In the genomic region with DNA sequence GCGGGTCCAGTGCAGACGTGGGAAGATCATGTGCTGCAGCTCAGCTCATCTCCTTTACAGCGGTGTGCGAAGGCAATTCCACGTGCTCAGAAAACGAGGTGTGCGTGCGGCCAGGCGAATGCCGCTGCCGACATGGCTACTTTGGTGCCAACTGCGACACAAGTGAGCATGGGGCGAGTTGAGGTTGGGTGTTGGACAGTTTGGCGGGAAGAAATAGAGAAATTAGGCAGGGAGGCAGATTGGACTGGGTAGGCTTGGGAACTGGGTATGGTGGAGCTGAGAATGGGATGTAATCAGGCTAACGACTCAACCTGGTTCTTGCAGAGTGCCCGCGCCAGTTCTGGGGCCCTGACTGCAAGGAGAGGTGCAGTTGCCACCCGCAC, we compare ENCODE assay signal across 9 mouse cellular contexts. TPM values are rescaled to one million over a fixed set of nuclear protein-coding genes. Genes with fewer than 3 reads are reported as not detected.
DNase-seq lines count a peak whose midpoint lies in the region; ATAC-seq and TF ChIP-seq lines count a peak whose summit lies in the region.
"Had no signal": no experiment of that assay in that cellular context is flagged by ENCODE, and none has a peak within 500 bp of the region (broad histone marks: within the 10 kb centered on the region; RNA-seq: fewer than 3 reads in every experiment).

No protein-coding gene starts in this region.

- H3K27me3 ChIP-seq in cerebellum, adult 2 months (ENCODE audit: control insufficient read depth, insufficient read depth, low read length) = peaks cover 2% of the 10 kb centered on the region; the same call in 1 of the 2 replicates
- peaks cover 60% of the 10 kb centered on the region for H3K27me3 ChIP-seq in lung, embryonic 16.5 days (ENCODE audit: control insufficient read depth, insufficient read depth, low read depth, low read length)
- peaks cover 51% of the 10 kb centered on the region for H3K27me3 ChIP-seq in limb, embryonic 13.5 days
- H3K27me3 ChIP-seq in stomach, embryonic 14.5 days (ENCODE audit: control insufficient read depth, insufficient read depth, low read length) = peaks cover 25% of the 10 kb centered on the region

- no peak overlapping the region for H3K27ac ChIP-seq in cerebellum, adult 2 months (ENCODE audit: insufficient read depth, low read length)
- no peak overlapping the region for H3K27ac ChIP-seq in lung, embryonic 16.5 days (ENCODE audit: low read length)
- H3K27ac ChIP-seq in limb, embryonic 13.5 days = no peak overlapping the region
- H3K27ac ChIP-seq in stomach, embryonic 14.5 days (ENCODE audit: low read length) = no peak overlapping the region
- H3K27ac ChIP-seq: liver, embryonic 14.5 days had no signal

- no peak for TF ChIP-seq CTCF in cerebellum, adult 2 months (IDR thresholded peaks at IDR 0.05; ENCODE audit: borderline replicate concordance, insufficient read depth, low read depth, low read length)

- no peak for ATAC-seq in lung, embryonic 16.5 days (ENCODE audit: low read depth)
- ATAC-seq in limb, embryonic 13.5 days (ENCODE audit: low FRiP score, low read depth) = no peak
- no peak for ATAC-seq in stomach, embryonic 14.5 days (ENCODE audit: insufficient number of reproducible peaks, insufficient read depth, low FRiP score, low read depth)

- 6% methylated on average over 18 of the region's 18 CpGs for WGBS in cerebellum, adult 2 months
- WGBS in lung, embryonic 16.5 days = 33% methylated on average over 18 of the region's 18 CpGs
- 12% methylated on average over 18 of the region's 18 CpGs for WGBS in limb, embryonic 13.5 days
- WGBS in stomach, embryonic 14.5 days = 23% methylated on average over 18 of the region's 18 CpGs

- H3K4me3 ChIP-seq in cerebellum, adult 2 months (replicated peaks; ENCODE audit: insufficient read depth, low read depth, low read length) = peak overlapping the region; percentile 25
- peak overlapping the region; percentile 41 for H3K4me3 ChIP-seq in lung, embryonic 16.5 days (ENCODE audit: low read length)
- H3K4me3 ChIP-seq in limb, embryonic 13.5 days = peak overlapping the region; percentile 37
- H3K4me3 ChIP-seq in stomach, embryonic 14.5 days (ENCODE audit: low read depth, low read length) = peak overlapping the region; percentile 24

- H3K4me2 ChIP-seq in lung, embryonic 16.5 days (ENCODE audit: low read depth, low read length) = peak overlapping the region; percentile 60
- H3K4me2 ChIP-seq in limb, embryonic 13.5 days (replicated peaks) = peak overlapping the region; percentile 63
- H3K4me2 ChIP-seq in stomach, embryonic 14.5 days (replicated peaks; ENCODE audit: low read depth, low read length) = peak overlapping the region; percentile 42

- no peak for TF ChIP-seq POLR2A in cerebellum, adult 2 months (IDR thresholded peaks at IDR 0.05; ENCODE audit: borderline replicate concordance, insufficient read depth, low read length)

- peaks cover 9% of the 10 kb centered on the region for H3K4me1 ChIP-seq in cerebellum, adult 2 months (ENCODE audit: control insufficient read depth, insufficient read depth, low read length)
- H3K4me1 ChIP-seq in lung, embryonic 16.5 days (replicated peaks; ENCODE audit: control insufficient read depth, insufficient read depth, low read length) = peaks cover 78% of the 10 kb centered on the region
- peaks cover 88% of the 10 kb centered on the region for H3K4me1 ChIP-seq in limb, embryonic 13.5 days
- H3K4me1 ChIP-seq in stomach, embryonic 14.5 days (ENCODE audit: control insufficient read depth, insufficient read depth, low read length) = peaks cover 61% of the 10 kb centered on the region

- H3K9me3 ChIP-seq in lung, embryonic 16.5 days (ENCODE audit: control insufficient read depth, low read length) = no peaks in the 10 kb centered on the region
- no peaks in the 10 kb centered on the region for H3K9me3 ChIP-seq in limb, embryonic 13.5 days
- no peaks in the 10 kb centered on the region for H3K9me3 ChIP-seq in stomach, embryonic 14.5 days (ENCODE audit: control insufficient read depth, low read depth, low read length)

- no peak for DNase-seq in cerebellum, adult 2 months
- no peak for DNase-seq in cerebellum, adult 9-10 months
- no peak for DNase-seq in lung, postnatal 4 days
- no peak for DNase-seq in adrenal gland, adult 8-10 months
- no peak for DNase-seq in layer of hippocampus, adult 9-10 months (ENCODE audit: low spot score)

- no peaks in the 10 kb centered on the region; the same call in 1 of the 2 replicates for H3K36me3 ChIP-seq in lung, embryonic 16.5 days (ENCODE audit: control insufficient read depth, insufficient read depth, low read length)
- H3K36me3 ChIP-seq in limb, embryonic 13.5 days = peaks cover 42% of the 10 kb centered on the region
- H3K36me3 ChIP-seq in stomach, embryonic 14.5 days (ENCODE audit: control insufficient read depth, insufficient read depth, low read length) = peaks cover 10% of the 10 kb centered on the region

- H3K9ac ChIP-seq in lung, embryonic 16.5 days (ENCODE audit: low read length) = peak overlapping the region; percentile 53
- H3K9ac ChIP-seq in limb, embryonic 13.5 days = peak overlapping the region; percentile 67
- no peak overlapping the region for H3K9ac ChIP-seq in stomach, embryonic 14.5 days (replicated peaks; ENCODE audit: low read depth, low read length)
- H3K9ac ChIP-seq: liver, embryonic 14.5 days had no signal

RNA-seq across cellular contexts. Expression of a gene that starts 5.4 kb away (rescaled TPM):
- 2.1 and 2.5 TPM in 2 replicates for polyA plus RNA-seq in cerebellum, adult 2 months (2012; rRNA removed)
- polyA plus RNA-seq in lung, embryonic 16.5 days (2015; fragmentation: Nextera tagmentation; extraction: Ambion mirVana) = 12.4 and 13.9 TPM in 2 replicates
- polyA plus RNA-seq in limb, embryonic 13.5 days (2015; fragmentation: Nextera tagmentation; extraction: Ambion mirVana) = 28.8 and 29.4 TPM in 2 replicates
- 17.8 and 23.3 TPM in 2 replicates for polyA plus RNA-seq in stomach, embryonic 14.5 days (2014; fragmentation: Nextera tagmentation; extraction: Ambion mirVana)
- total RNA-seq in adrenal gland, adult 8-10 months (2022) = 10 to 100 TPM; 11.8 to 14.9 (median 13.1) TPM

RNA-seq across cellular contexts. Expression of a gene that starts 30.5 kb away (rescaled TPM):
- 4.3 and 4.7 TPM in 2 replicates for polyA plus RNA-seq in cerebellum, adult 2 months (2012; rRNA removed)
- polyA plus RNA-seq in lung, embryonic 16.5 days (2015; fragmentation: Nextera tagmentation; extraction: Ambion mirVana) = not detected in 2 replicates
- polyA plus RNA-seq in limb, embryonic 13.5 days (2015; fragmentation: Nextera tagmentation; extraction: Ambion mirVana) = 0.09 and 0.36 TPM in 2 replicates
- polyA plus RNA-seq in stomach, embryonic 14.5 days (2014; fragmentation: Nextera tagmentation; extraction: Ambion mirVana) = not detected in 2 replicates
- total RNA-seq in adrenal gland, adult 8-10 months (2022) = not detected
- polyA plus RNA-seq: liver, embryonic 14.5 days had no signal

RNA-seq across cellular contexts. Expression of a gene that starts 35.7 kb away (rescaled TPM):
- polyA plus RNA-seq in cerebellum, adult 2 months (2012; rRNA removed) = 48.4 and 58.9 TPM in 2 replicates
- polyA plus RNA-seq in lung, embryonic 16.5 days (2015; fragmentation: Nextera tagmentation; extraction: Ambion mirVana) = 4.1 and 4.5 TPM in 2 replicates
- 2.7 and 3.0 TPM in 2 replicates for polyA plus RNA-seq in limb, embryonic 13.5 days (2015; fragmentation: Nextera tagmentation; extraction: Ambion mirVana)
- polyA plus RNA-seq in stomach, embryonic 14.5 days (2014; fragmentation: Nextera tagmentation; extraction: Ambion mirVana) = 2.4 and 3.4 TPM in 2 replicates
- 1 to 10 TPM in 3 of 4 experiments, under 1 TPM in 1; 0.94 to 3.6 (median 2.3) TPM for total RNA-seq in adrenal gland, adult 8-10 months (2022)

RNA-seq across cellular contexts. Expression of a gene that starts 43.0 kb away (rescaled TPM):
- 101 and 106 TPM in 2 replicates for polyA plus RNA-seq in cerebellum, adult 2 months (2012; rRNA removed)
- polyA plus RNA-seq in lung, embryonic 16.5 days (2015; fragmentation: Nextera tagmentation; extraction: Ambion mirVana) = 59.0 and 62.8 TPM in 2 replicates
- 92.9 and 106 TPM in 2 replicates for polyA plus RNA-seq in limb, embryonic 13.5 days (2015; fragmentation: Nextera tagmentation; extraction: Ambion mirVana)
- 69.8 and 76.6 TPM in 2 replicates for polyA plus RNA-seq in stomach, embryonic 14.5 days (2014; fragmentation: Nextera tagmentation; extraction: Ambion mirVana)
- total RNA-seq in adrenal gland, adult 8-10 months (2022) = 10 to 100 TPM; 40.5 to 65.6 (median 50.8) TPM
